Mouse (Mus musculus): ENCODE measurements around the gene Map3k4. TPM values are rescaled to one million over a fixed set of nuclear protein-coding genes. Genes with fewer than 3 reads are reported as not detected.
A peak's percentile ranks its signal among the peaks of the same experiment; 100 is the strongest.

Map3k4 gene
- total and polyA plus RNA-seq, 2 experiments from 2014 or later, result 37.1 to 47.9 TPM

- Histone ChIP-seq H3K4me2 (ENCODE audit: low read depth, low read length, poor library complexity, severe bottlenecking) (no peak overlapping the region), H3K4me3 (ENCODE audit: low read depth, low read length) (no peak overlapping the region), H3K9ac (replicated peaks; ENCODE audit: low read length, poor library complexity, severe bottlenecking) (no peak overlapping the region), H3K27me3 (ENCODE audit: insufficient read depth, low read length) (no peaks in the 10 kb centered on the region), H3K36me3 (ENCODE audit: insufficient read depth, low read length) (0 out of 2 replicates have a peak, but pooled peaks cover 3% of the 10 kb centered on the region), H3K9me3 (ENCODE audit: low read length) (no peaks in the 10 kb centered on the region), H3K27ac (ENCODE audit: low read depth, low read length) (no peak overlapping the region), H3K4me1 (ENCODE audit: insufficient read depth, low read length) (no peaks in the 10 kb centered on the region)
- TF ChIP-seq CTCF (IDR thresholded peaks at IDR 0.05), result no peak
- DNase-seq (ENCODE audit: low spot score) (no peak), ATAC-seq (ENCODE audit: low FRiP score) (no peak)
- 72% methylated on average over 10 of the region's 10 CpGs for WGBS
Measured at GRCm38 (mm10) chr17:12205015-12205693, 113.4 kb downstream of the Map3k4 start.

DNA sequence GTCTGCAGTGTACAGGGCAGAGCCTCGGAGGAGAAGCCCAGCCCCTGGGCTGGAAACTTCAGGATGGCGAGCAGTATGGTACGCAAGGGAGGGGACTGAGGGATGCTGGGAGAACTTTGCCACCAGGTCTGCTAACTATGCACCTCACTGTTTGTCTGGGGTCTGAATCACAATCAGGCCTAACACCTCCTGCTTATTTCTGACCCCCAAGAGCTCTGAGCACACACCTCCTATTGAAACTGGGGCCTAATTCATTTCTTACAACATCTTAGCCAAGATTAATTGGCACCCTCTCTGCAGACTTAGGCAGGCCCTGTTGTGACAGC lies 113.9 kb downstream of the Map3k4 start:
- DNase-seq (ENCODE audit: low spot score) (no peak), ATAC-seq (ENCODE audit: low FRiP score) (no peak)
- Histone ChIP-seq H3K27me3 (ENCODE audit: insufficient read depth, low read length) (no peaks in the 10 kb centered on the region), H3K4me3 (ENCODE audit: low read depth, low read length) (no peak overlapping the region), H3K9ac (replicated peaks; ENCODE audit: low read length, poor library complexity, severe bottlenecking) (no peak overlapping the region), H3K4me1 (ENCODE audit: insufficient read depth, low read length) (no peaks in the 10 kb centered on the region), H3K36me3 (ENCODE audit: insufficient read depth, low read length) (no peaks in the 10 kb centered on the region), H3K9me3 (ENCODE audit: low read length) (no peaks in the 10 kb centered on the region), H3K27ac (ENCODE audit: low read depth, low read length) (no peak overlapping the region), H3K4me2 (ENCODE audit: low read depth, low read length, poor library complexity, severe bottlenecking) (no peak overlapping the region)
- WGBS, result 79% methylated on average over 3 of the region's 3 CpGs
- TF ChIP-seq CTCF (IDR thresholded peaks at IDR 0.05), result no peak

DNA sequence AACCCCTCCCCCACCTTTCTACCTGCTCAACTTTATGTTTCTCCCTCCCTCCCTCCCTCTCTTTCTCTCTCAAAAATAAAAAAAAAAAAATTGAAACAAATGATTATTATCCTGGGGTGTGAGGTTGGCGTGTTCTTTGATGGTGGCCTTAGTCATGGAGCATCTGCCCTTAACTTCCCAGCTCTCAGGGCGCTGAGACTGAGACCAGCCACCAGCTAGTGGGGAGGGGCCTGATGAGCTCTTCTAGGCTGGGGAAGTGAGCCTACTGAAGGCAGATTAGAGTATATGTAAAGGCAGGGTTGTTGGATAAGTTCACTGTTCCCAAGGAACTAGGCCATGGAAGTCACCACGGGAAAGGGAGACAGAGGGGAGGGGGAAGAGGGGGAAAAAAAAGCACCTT lies 114.3 kb downstream of the Map3k4 start:
- Histone ChIP-seq H3K4me1 (ENCODE audit: insufficient read depth, low read length) (no peaks in the 10 kb centered on the region), H3K9me3 (ENCODE audit: low read length) (no peaks in the 10 kb centered on the region), H3K36me3 (ENCODE audit: insufficient read depth, low read length) (no peaks in the 10 kb centered on the region), H3K4me3 (ENCODE audit: low read depth, low read length) (no peak overlapping the region), H3K27me3 (ENCODE audit: insufficient read depth, low read length) (no peaks in the 10 kb centered on the region), H3K27ac (ENCODE audit: low read depth, low read length) (no peak overlapping the region), H3K4me2 (ENCODE audit: low read depth, low read length, poor library complexity, severe bottlenecking) (no peak overlapping the region), H3K9ac (replicated peaks; ENCODE audit: low read length, poor library complexity, severe bottlenecking) (no peak overlapping the region)
- WGBS, result 71% methylated on average over 3 of the region's 3 CpGs
- no peak for TF ChIP-seq CTCF (IDR thresholded peaks at IDR 0.05)
- no peak for ATAC-seq (ENCODE audit: low FRiP score)
- no peak for DNase-seq (ENCODE audit: low spot score)

DNA sequence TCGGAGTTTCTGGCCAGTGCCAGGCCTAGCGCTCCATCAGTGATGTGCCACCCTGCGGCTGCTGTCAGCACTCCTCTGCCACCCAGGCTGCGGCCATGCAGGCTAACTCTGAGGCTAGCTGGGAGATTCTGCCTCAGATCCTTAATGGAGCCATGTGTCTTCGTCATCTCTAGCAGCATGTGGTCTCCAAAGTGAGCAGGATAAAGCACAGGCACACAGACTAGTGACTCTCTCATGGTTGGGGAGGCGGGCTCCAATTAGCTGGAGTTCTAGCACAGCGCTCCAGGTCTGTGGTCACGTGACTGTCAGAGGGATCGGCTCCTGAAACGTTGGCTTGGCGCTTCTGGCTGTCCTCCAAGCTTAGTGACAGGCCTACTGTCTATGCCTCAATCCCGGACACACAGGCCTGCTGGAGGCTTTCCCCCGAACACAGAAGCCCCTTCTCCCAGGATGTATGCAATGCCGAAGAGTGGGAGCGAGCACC lies 115.1 kb downstream of the Map3k4 start:
- Histone ChIP-seq H3K4me1 (ENCODE audit: insufficient read depth, low read length) (no peaks in the 10 kb centered on the region), H3K9ac (replicated peaks; ENCODE audit: low read length, poor library complexity, severe bottlenecking) (no peak overlapping the region), H3K4me3 (ENCODE audit: low read depth, low read length) (no peak overlapping the region), H3K36me3 (ENCODE audit: insufficient read depth, low read length) (no peaks in the 10 kb centered on the region), H3K27ac (ENCODE audit: low read depth, low read length) (no peak overlapping the region), H3K27me3 (ENCODE audit: insufficient read depth, low read length) (no peaks in the 10 kb centered on the region), H3K9me3 (ENCODE audit: low read length) (no peaks in the 10 kb centered on the region), H3K4me2 (ENCODE audit: low read depth, low read length, poor library complexity, severe bottlenecking) (no peak overlapping the region)
- 51% methylated on average over 15 of the region's 15 CpGs for WGBS
- 0 out of 2 replicates have a peak, but pooled peaks have one; percentile 11 for TF ChIP-seq CTCF (IDR thresholded peaks at IDR 0.05)
- ATAC-seq (ENCODE audit: low FRiP score) (peak; percentile 44), DNase-seq (ENCODE audit: low spot score) (peak; percentile 89)

DNA sequence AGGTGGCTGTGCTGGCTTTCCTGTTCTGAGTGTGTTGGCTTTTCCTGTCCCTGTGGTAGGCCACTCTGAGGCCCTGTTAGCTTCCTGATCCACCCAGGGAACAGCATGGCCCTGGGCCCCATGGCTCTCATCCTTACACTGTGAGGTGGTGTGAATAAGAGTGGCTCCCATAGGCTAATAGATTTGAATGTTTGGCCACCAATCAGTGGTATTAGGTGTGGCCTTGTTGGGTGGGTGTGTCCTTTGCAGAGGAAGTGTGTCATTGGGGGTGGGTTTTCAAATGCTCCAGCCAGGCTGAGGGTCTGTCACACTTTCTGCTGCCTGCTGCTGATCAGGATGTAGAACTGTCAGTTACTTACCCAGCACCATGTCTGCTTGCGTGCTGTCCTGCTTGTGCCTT lies 117.5 kb downstream of the Map3k4 start:
- Histone ChIP-seq H3K4me2 (ENCODE audit: low read depth, low read length, poor library complexity, severe bottlenecking) (no peak overlapping the region), H3K36me3 (ENCODE audit: insufficient read depth, low read length) (no peaks in the 10 kb centered on the region; the same call in 1 of the 2 replicates), H3K27ac (ENCODE audit: low read depth, low read length) (no peak overlapping the region), H3K9me3 (ENCODE audit: low read length) (no peaks in the 10 kb centered on the region), H3K9ac (replicated peaks; ENCODE audit: low read length, poor library complexity, severe bottlenecking) (no peak overlapping the region), H3K27me3 (ENCODE audit: insufficient read depth, low read length) (no peaks in the 10 kb centered on the region), H3K4me3 (ENCODE audit: low read depth, low read length) (no peak overlapping the region), H3K4me1 (ENCODE audit: insufficient read depth, low read length) (no peaks in the 10 kb centered on the region)
- 100% methylated on average over 1 of the region's 1 CpGs for WGBS
- DNase-seq (ENCODE audit: low spot score) (no peak), ATAC-seq (ENCODE audit: low FRiP score) (no peak)
- no peak for TF ChIP-seq CTCF (IDR thresholded peaks at IDR 0.05)

GRCm38 (mm10) chr17:12199933-12200332 lies 118.7 kb downstream of the Map3k4 start:
- no peak for TF ChIP-seq CTCF (IDR thresholded peaks at IDR 0.05)
- Histone ChIP-seq H3K9me3 (ENCODE audit: low read length) (no peaks in the 10 kb centered on the region), H3K27me3 (ENCODE audit: insufficient read depth, low read length) (no peaks in the 10 kb centered on the region), H3K9ac (replicated peaks; ENCODE audit: low read length, poor library complexity, severe bottlenecking) (no peak overlapping the region), H3K4me2 (ENCODE audit: low read depth, low read length, poor library complexity, severe bottlenecking) (no peak overlapping the region), H3K36me3 (ENCODE audit: insufficient read depth, low read length) (no peaks in the 10 kb centered on the region; the same call in 1 of the 2 replicates), H3K4me1 (ENCODE audit: insufficient read depth, low read length) (no peaks in the 10 kb centered on the region), H3K4me3 (ENCODE audit: low read depth, low read length) (no peak overlapping the region), H3K27ac (ENCODE audit: low read depth, low read length) (no peak overlapping the region)
- peak; percentile 57 for DNase-seq (ENCODE audit: low spot score)
- ATAC-seq (ENCODE audit: low FRiP score), result no peak
- 63% methylated on average over 4 of the region's 4 CpGs for WGBS

Data from midbrain, postnatal 0 days (tissue).